Mouse (Mus musculus) liver, embryonic 11.5 days (tissue): ENCODE data around the gene Slc6a9. TPM values are rescaled to one million over a fixed set of nuclear protein-coding genes. Genes with fewer than 3 reads are reported as not detected.

ENCODE experiments used
- ATAC-seq: fragments of 200-750 bp; cut with Nextera tagmentation; replicated peaks from 2 replicates; pipeline ENCODE4 v1.8.0; 2017; ENCODE audit warnings: moderate number of reproducible peaks, mild to moderate bottlenecking, moderate TSS enrichment, moderate library complexity; ENCODE audit not compliant: low FRiP score
- DNase-seq: peaks from one replicate; pipeline ENCODE4 v3.0.0-alpha.2; 2017; ENCODE audit warnings: low spot score
- H3K27ac ChIP-seq: fragments of 300-500 bp; sonication (generic); 2 replicates; pipeline ENCODE4 v1.5.1; 2014; ENCODE audit warnings: mild to moderate bottlenecking, low read depth, low read length, control low read depth
- H3K27me3 ChIP-seq: fragments of 300-500 bp; sonication (generic); replicated peaks from 2 replicates; pipeline ENCODE4 v1.6.1; 2014; ENCODE audit warnings: low read length, mixed read lengths; ENCODE audit not compliant: control insufficient read depth, insufficient read depth
- H3K36me3 ChIP-seq: fragments of 300-500 bp; sonication (generic); 2 replicates; pipeline ENCODE4 v1.6.1; 2014; ENCODE audit warnings: mild to moderate bottlenecking, low read length, moderate library complexity, mixed read lengths; ENCODE audit not compliant: control insufficient read depth, insufficient read depth
- H3K4me1 ChIP-seq: fragments of 300-500 bp; sonication (generic); replicated peaks from 2 replicates; pipeline ENCODE4 v1.6.1; 2014; ENCODE audit warnings: low read length, mixed read lengths; ENCODE audit not compliant: control insufficient read depth, insufficient read depth
- H3K4me2 ChIP-seq: fragments of 300-500 bp; sonication (generic); 2 replicates; pipeline ENCODE4 v1.6.1; 2014; ENCODE audit warnings: mild to moderate bottlenecking, control low read depth, moderate library complexity
- H3K4me3 ChIP-seq: fragments of 300-500 bp; sonication (generic); 2 replicates; pipeline ENCODE4 v1.5.1; 2014; ENCODE audit warnings: low read depth, low read length, control low read depth
- H3K9ac ChIP-seq: fragments of 300-500 bp; sonication (generic); 2 replicates; pipeline ENCODE4 v1.6.1; 2014; ENCODE audit warnings: low read depth, low read length, control low read depth
- H3K9me3 ChIP-seq: fragments of 300-500 bp; sonication (generic); 2 replicates; pipeline ENCODE4 v1.6.1; 2016; ENCODE audit warnings: low read length, inconsistent platforms, mixed read lengths; ENCODE audit not compliant: control insufficient read depth
- WGBS: fragments of 180-500 bp; shearing (Covaris S2); extraction: QIAGEN DNeasy Blood & Tissue Kit; methylation state at CpG from one replicate; pipeline ENCODE4 v1.1.7; 2014; 5-methylcytosine and 5-hydroxymethylcytosine counted together
- polyA plus RNA-seq: library from polyadenylated mRNA; unstranded; fragments of >200 nt; fragmentation: Nextera tagmentation; extraction: Ambion mirVana; gene quantifications from 2 replicates; pipeline ENCODE4 v1.2.1, GENCODE M21; 2014

The Slc6a9 gene
- polyA plus RNA-seq, 1 experiment from 2014 or later: 26.3 TPM

GRCm38 (mm10) chr4:117918762-117919161 is 84.5 kb downstream of the Slc6a9 start:
- no peak overlapping the region for H3K9ac ChIP-seq

DNA sequence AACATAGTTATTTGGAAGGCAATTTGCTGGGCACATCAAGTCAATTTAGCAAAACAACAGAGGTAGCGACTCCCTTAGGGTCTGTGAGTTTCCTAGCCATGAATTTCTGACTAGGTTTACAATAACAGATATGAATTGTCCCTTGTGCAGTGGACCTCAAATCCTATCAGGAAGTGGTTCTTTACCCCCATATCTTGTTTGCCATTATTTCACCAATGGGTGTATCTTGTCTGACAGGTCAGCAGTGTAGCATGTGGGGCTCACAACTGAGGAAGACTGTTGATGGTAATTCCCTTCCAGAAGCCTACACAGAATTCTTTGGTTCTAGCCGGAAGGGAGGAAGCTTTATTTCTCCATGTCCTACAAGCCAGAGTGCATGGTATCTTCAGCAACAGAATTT is 87.1 kb downstream of the Slc6a9 start:
- H3K27ac ChIP-seq: no peak overlapping the region

More at GRCm38 (mm10) chr4:117918762-117919161, 84.5 kb downstream of the Slc6a9 start:
- 0 out of 2 replicates have a peak, but pooled peaks cover 2% of the 10 kb centered on the region for H3K27me3 ChIP-seq
- peaks cover 22% of the 10 kb centered on the region for H3K4me1 ChIP-seq
- no peaks in the 10 kb centered on the region for H3K9me3 ChIP-seq
- no peak overlapping the region for H3K4me2 ChIP-seq
- no peaks in the 10 kb centered on the region for H3K36me3 ChIP-seq
- 60% methylated on average over 5 of the region's 5 CpGs for WGBS
- no peak overlapping the region for H3K27ac ChIP-seq
- ATAC-seq (no peak), DNase-seq (no peak)
- no peak overlapping the region for H3K4me3 ChIP-seq

GRCm38 (mm10) chr4:117923450-117923849 is 89.1 kb downstream of the Slc6a9 start:
- Histone ChIP-seq H3K4me1 (peaks cover 16% of the 10 kb centered on the region), H3K9me3 (no peaks in the 10 kb centered on the region), H3K4me3 (no peak overlapping the region), H3K9ac (no peak overlapping the region), H3K27me3 (peaks cover 39% of the 10 kb centered on the region), H3K4me2 (no peak overlapping the region), H3K36me3 (no peaks in the 10 kb centered on the region), H3K27ac (no peak overlapping the region)
- ATAC-seq (no peak), DNase-seq (no peak)
- 78% methylated on average over 2 of the region's 2 CpGs for WGBS

More for the DNA sequence above, 87.1 kb downstream of the Slc6a9 start:
- ATAC-seq (no peak), DNase-seq (no peak)
- Histone ChIP-seq H3K4me3 (no peak overlapping the region), H3K4me2 (no peak overlapping the region), H3K9me3 (no peaks in the 10 kb centered on the region), H3K27me3 (peaks cover 18% of the 10 kb centered on the region), H3K4me1 (peaks cover 13% of the 10 kb centered on the region), H3K9ac (no peak overlapping the region), H3K36me3 (no peaks in the 10 kb centered on the region)
- 87% methylated on average over 2 of the region's 2 CpGs for WGBS

Other genes starting within 250 kb of the Slc6a9 start
- gene Dmap1, start 152.2 kb upstream of the Slc6a9 start, polyA plus RNA-seq: 56.7 and 59.0 TPM in 2 replicates
- not detected in 2 replicates for gene Gm12845, start 110.1 kb upstream of the Slc6a9 start, polyA plus RNA-seq
- not detected in 2 replicates for gene Klf17, start 68.9 kb upstream of the Slc6a9 start, polyA plus RNA-seq
- 1.1 and 1.5 TPM in 2 replicates for gene Ccdc24, start 38.1 kb downstream of the Slc6a9 start, polyA plus RNA-seq
- 9.3 and 10.5 TPM in 2 replicates for gene B4galt2, start 49.0 kb downstream of the Slc6a9 start, polyA plus RNA-seq
- 212 and 229 TPM in 2 replicates for gene Atp6v0b, start 52.8 kb downstream of the Slc6a9 start, polyA plus RNA-seq
- gene Dph2, start 57.5 kb downstream of the Slc6a9 start, polyA plus RNA-seq: 21.9 and 23.1 TPM in 2 replicates
- gene Ipo13, start 80.5 kb downstream of the Slc6a9 start, polyA plus RNA-seq: 42.7 and 44.2 TPM in 2 replicates
- gene Artn, start 95.3 kb downstream of the Slc6a9 start, polyA plus RNA-seq: 0.74 and 1.2 TPM in 2 replicates